Mouse (Mus musculus): Measurements from ENCODE around the gene Usp49.
A peak's percentile ranks its signal among the peaks of the same experiment; 100 is the strongest.

Usp49 gene

GRCm38 (mm10) chr17:47630678-47631065 is at the start of gene Usp49:
Usp49 (plus strand) TSS chr17:47630690.
- no peak for DNase-seq

DNA sequence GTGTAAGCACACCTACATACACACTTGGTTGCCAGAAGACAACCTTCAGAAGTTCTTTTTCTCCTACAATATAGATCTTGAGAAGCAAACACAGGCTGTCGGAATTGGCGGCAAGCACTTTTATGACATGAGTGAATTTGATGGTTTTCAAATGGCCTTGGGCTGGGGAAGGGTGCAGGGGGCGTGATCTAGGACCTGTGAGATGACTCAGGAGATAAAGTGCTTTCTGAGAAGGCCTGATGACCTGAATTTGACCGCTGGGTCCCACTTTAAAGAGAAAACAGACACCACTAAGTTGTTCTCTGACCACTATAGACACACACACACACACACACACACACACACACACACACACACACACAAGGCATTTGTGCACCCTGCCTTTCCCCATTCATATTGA is 49.5 kb upstream of the Usp49 start:
- no peak for DNase-seq

DNA sequence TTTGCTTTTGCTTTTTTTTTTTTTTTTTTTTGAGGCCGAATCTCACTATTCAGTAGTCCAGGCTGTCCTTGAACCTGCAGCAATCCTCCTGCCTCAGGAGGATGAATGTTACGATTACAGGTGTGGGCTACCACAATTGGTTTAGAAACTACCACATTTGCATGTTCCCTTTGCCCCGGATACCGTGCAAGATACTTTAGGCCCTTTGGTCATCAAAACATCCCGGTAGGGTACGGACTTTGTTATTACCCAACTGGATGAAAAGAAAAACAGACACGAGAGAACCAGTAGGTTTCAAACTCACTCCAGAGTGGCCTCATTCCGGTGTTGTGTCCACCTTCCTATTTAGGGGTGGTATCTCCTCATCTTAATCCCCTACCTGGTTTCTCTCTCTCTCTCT is 42.0 kb upstream of the Usp49 start:
- peak; percentile 5 for DNase-seq

- no peak for DNase-seq
Measured at GRCm38 (mm10) chr17:47591073-47591472, 39.4 kb upstream of the Usp49 start.

- peak; percentile 100 for DNase-seq
Measured at GRCm38 (mm10) chr17:47593215-47593853, 37.2 kb upstream of the Usp49 start.

- no peak for DNase-seq
Measured at GRCm38 (mm10) chr17:47593854-47594182, 36.7 kb upstream of the Usp49 start.

- peak; percentile 82 for DNase-seq
Measured at GRCm38 (mm10) chr17:47594183-47594968, 36.1 kb upstream of the Usp49 start.

- DNase-seq = no peak
Measured at GRCm38 (mm10) chr17:47594969-47595247, 35.6 kb upstream of the Usp49 start.

DNA sequence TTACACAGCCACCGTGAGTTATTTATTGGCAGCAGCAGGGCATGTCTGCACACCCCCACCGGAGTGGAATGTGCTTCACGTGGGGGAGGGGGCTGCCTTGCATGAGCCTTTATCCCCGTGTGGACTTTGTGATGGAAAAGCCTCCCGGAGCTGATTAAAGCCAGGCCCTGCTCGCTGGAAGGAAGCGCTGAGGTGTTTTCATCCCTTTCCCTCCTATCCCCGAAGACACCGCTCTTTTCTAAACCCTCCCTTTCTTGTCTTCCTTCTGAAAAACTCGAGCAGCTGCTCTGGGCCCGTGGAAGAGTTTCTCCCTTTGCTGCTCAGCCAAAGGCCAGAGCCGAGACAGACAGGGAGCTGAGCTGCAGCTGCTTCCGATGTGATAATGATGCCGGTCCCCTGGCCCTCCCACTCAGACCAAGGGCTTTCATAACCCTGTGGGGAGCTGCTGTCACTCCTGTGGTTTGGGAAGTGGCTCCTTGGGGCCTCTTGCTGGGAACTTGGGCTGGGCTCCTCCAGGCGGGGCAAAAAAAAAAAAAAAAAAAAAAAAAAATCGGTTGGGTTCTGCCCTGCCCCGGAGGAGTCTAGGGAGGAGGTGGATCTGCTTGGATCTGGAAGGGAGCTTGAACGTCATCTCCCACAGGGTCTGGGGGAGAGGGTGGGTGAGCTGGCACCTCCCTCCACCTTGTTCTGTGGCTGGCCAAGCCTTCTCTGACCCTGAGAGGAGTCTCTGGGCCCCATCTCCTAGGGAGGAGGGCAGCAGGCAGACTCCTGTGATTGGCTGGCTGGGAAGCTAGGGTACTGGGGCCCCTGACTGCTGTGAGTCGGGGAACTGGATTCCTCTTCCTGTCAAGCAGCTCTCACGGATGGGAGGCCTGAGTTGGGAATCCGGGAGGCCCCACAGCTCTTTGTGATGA is 35.0 kb upstream of the Usp49 start:
- peak; percentile 75 for DNase-seq

DNA sequence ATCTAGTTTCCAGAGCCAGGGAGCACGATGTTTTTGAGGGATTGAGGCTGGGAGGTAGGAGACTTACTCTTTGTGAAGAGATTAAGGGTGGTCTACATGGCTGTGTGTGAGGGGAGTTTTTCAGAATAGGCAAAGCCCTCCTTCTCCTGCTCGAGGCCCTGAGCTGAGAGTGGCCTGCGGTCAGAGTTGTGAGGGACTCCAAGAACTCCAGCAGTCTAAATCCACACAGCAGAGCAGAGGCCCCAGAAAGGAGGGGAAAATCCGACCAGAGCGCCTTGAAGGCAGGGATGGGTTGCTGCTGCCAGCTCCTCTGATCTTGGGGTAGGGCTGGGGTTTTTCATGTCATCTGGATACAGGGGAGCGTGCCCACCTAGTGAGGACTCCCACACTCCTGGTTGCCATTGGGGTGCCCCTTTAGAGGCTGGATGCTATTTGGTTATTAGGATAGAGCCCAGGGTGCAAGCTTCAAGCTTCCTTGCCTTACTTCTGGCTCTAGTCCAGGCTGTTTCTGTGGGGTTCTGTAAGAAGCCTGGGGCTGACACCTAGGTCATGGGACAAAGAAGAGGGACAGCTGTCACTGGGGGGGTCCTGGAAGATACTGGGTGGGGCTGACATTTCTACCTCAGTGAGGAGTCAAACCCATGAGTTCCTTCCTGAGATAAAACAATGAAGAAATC is 34.2 kb upstream of the Usp49 start:
- no peak for DNase-seq

- DNase-seq = peak; percentile 52
Measured at GRCm38 (mm10) chr17:47596839-47597164, 33.7 kb upstream of the Usp49 start.

DNA sequence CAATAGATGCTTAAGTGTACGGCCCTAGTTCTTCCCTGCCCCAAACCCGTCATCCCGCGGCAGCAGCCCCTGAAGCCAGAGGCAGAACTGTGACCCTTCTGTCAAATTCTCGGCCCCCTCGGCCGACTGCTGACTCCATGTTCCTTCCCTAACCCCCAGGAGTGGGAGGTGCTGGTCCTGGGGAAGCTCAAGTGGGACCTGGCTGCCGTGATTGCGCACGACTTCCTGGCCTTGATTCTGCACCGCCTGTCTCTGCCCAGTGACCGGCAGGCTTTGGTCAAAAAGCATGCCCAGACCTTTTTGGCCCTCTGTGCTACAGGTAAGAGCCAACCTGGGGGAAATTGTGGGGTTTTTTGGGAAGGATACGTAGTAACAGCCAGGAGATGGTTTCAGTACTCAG is 33.2 kb upstream of the Usp49 start:
- DNase-seq = no peak

GRCm38 (mm10) chr17:47597838-47598579 is 32.5 kb upstream of the Usp49 start:
- peak; percentile 68 for DNase-seq

DNA sequence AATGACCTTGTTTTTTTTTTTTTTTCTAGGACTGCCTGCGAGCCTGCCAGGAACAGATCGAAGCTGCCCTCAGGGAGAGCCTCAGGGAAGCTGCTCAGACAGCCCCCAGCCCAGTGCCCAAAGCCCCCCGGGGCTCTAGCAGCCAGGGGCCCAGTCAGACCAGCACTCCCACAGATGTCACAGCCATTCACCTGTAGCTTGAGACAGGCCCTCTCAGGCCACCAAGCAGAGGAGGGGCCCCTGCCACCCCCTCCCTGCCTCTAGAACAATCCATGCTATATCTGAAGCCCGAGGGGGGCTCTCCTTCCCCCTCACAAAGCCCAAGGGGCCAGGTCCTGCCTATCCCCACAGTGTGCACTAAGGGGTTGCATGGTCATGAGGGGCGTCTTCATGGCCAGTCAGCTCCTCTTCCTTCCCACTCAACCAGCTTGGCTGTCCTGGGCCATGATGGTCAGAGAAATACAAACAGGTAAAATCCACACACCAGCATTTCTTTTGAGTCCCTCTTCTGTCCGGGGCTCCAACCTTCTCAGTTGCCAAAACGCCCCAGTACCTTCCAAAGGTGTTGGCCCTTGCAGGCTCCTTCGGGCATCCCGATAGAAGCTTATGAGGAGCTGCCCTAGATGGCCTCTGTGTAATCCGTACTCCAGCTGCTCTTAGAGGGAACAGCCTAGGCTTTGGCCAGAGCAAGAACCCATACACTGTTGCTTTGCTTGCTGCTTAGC is 31.7 kb upstream of the Usp49 start:
- peak; percentile 38 for DNase-seq

GRCm38 (mm10) chr17:47599511-47600297 is 30.8 kb upstream of the Usp49 start:
- DNase-seq = peak; percentile 63

DNA sequence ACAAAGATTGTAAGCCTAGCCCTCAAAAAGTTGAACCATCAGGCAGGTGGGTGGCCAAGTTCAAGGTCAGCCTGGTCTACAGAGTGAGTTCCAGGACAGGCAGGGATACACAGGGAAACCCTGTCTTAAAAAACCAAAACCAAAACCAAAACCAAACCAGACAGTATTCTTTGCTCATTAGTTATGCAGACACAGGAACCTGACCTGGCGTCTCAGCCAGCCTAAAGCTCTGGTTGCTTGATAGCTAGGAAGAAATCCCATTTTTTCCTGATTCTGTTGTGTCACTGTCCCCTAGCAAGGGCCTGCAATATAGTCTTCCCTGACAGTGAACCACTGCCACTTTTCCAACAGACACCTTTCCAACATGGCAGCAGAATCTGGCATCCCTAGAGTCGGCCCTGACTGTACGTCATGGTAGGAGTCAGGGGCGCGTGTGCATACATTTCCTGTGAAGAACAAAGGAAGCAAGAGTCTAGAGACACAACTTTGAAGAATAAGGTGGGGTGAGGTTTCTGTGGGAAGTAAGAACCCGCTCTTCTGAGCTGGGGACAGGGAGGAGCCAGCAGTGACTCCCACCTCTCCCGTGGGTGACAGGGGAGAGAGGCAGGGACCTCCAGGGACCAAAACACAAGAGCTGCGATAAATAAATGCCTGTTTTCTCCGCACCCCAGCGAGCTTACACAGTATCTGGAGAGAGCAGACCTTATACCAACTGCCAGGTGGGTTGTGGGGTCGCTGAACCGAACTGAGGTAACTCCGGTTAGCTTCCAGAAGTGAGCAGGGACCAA is 29.7 kb upstream of the Usp49 start:
- DNase-seq = peak; percentile 58

DNA sequence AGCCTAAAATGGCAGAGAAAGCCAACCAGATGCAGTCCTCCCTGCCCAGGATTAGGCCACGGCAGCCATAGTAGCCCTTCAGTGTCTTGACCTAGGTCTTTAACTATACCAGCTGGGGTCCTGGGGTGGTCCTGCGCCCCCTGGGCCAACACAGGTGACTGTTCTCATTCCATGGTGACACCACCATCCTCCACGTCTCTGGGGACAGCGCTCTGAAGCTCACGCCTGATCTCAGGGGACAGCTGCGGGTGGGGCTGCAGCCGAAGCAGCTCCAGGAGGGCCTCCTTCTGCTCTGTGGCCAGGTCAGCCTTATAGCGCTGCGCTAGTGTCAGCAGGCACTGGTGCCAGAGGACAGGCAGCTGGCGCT is 29.1 kb upstream of the Usp49 start:
- peak; percentile 53 for DNase-seq

GRCm38 (mm10) chr17:47602289-47602688 is 28.2 kb upstream of the Usp49 start:
- peak; percentile 33 for DNase-seq

DNA sequence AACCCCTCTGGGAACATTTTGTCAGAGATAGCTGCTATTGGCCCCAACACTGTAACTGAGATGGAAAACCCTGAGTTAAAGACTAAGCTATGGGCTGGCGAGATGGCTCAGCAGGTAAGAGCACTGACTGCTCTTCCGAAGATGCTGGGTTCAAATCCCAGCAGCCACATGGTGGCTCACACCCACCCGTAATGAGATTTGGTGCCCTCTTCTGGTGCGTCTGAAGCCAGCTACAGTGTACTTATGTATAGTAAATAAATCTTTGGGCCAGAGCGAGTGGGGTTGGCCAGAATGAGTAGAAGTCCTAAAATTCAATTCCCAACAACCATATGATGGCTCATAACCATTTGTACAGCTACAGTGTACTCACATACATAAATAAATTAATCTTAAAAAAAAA is 24.3 kb upstream of the Usp49 start:
- DNase-seq = peak; percentile 81

DNA sequence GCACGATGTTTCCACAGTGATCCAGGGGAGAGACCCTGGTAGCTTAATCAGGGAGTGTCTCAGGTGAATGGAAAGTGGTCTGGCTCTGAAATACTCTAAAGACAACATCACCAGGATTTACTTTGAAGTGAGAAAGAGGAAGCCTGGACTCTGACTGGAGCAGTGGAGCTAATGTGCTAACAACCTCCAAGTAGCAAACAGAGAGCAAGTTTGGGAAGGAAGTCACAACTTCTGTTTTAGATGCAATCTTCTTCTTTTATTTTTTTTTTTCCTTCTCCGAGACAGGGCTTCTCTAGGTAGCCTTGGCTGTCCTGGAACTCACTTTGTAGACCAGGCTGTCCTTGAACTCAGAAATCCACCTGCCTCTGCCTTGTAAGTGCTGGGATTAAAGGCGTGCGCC is 21.3 kb upstream of the Usp49 start:
- DNase-seq = no peak

Data from thymus, postnatal 4 days (tissue).